ENCODE assay signal across 10 mouse cellular contexts in the genomic region with DNA sequence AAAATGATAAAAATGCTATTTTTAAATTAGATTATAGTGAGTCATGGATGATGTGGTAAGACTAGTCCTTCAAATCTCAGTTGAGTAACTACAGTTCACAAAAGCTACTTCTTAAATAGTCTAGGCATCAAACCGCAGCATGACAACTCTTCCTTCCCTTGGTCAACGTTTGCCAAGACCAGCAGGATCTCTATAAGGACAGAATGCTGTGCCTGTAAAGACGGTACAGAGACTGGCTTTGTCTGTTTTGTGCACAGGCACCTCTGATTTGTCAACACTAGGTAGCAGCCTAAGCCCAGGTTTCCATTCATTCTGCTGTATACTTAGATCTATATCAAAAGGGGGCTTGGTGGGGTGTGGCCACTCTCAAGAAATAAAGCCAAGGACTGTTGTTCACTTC. TPM values are rescaled to one million over a fixed set of nuclear protein-coding genes. Genes with fewer than 3 reads are reported as not detected.
DNase-seq lines count a peak whose midpoint lies in the region; ATAC-seq lines count a peak whose summit lies in the region.
"Had no signal": no experiment of that assay in that cellular context is flagged by ENCODE, and none has a peak within 500 bp of the region (broad histone marks: within the 10 kb centered on the region; RNA-seq: fewer than 3 reads in every experiment).

No protein-coding gene starts in this region.

- DNase-seq in adrenal gland, postnatal 36 days = peak; percentile 7 to 25
- no peak for DNase-seq in adrenal gland, adult 18-20 months (ENCODE audit: low spot score in 2 of 2)
- peak; percentile 38 to 46 for DNase-seq in right cerebral cortex, postnatal 10 days (ENCODE audit: low spot score in 2 of 2)
- DNase-seq in right cerebral cortex, adult 18-20 months = no peak
- peak; percentile 27 for DNase-seq in forelimb bud, embryonic 11.5 days (ENCODE audit: low read depth, low spot score)
- no peak for DNase-seq in spleen, postnatal 36 days (ENCODE audit: low spot score in 2 of 2)
- DNase-seq in gastrocnemius, adult 8-10 months (ENCODE audit: low spot score in 2 of 2) = no peak

- 0 out of 2 replicates have a peak, but pooled peaks cover 6% of the 10 kb centered on the region for H3K4me1 ChIP-seq in midbrain, embryonic 13.5 days (replicated peaks)
- H3K4me1 ChIP-seq: heart, embryonic 15.5 days had no signal

- 32% methylated on average over 3 of the region's 3 CpGs for WGBS in midbrain, embryonic 13.5 days

- no peak overlapping the region for H3K4me3 ChIP-seq in midbrain, embryonic 13.5 days (replicated peaks)
- H3K4me3 ChIP-seq: heart, embryonic 15.5 days had no signal

- no peak overlapping the region for H3K9ac ChIP-seq in midbrain, embryonic 13.5 days (replicated peaks)
- H3K9ac ChIP-seq: heart, embryonic 15.5 days had no signal

- no peaks in the 10 kb centered on the region for H3K36me3 ChIP-seq in midbrain, embryonic 13.5 days
- H3K36me3 ChIP-seq: G1E; heart, embryonic 15.5 days had no signal

- no peaks in the 10 kb centered on the region for H3K9me3 ChIP-seq in midbrain, embryonic 13.5 days
- H3K9me3 ChIP-seq: G1E; heart, embryonic 15.5 days had no signal

- no peak overlapping the region for H3K4me2 ChIP-seq in midbrain, embryonic 13.5 days (replicated peaks)
- H3K4me2 ChIP-seq: heart, embryonic 15.5 days had no signal

- ATAC-seq in midbrain, embryonic 13.5 days = peak; percentile 90

- H3K27me3 ChIP-seq in midbrain, embryonic 13.5 days = no peaks in the 10 kb centered on the region
- H3K27me3 ChIP-seq: heart, embryonic 15.5 days had no signal

- no peak overlapping the region for H3K27ac ChIP-seq in midbrain, embryonic 13.5 days
- H3K27ac ChIP-seq: heart, embryonic 15.5 days had no signal

RNA-seq across cellular contexts. Expression of a gene that starts 27.8 kb away (rescaled TPM):
- 10 to 100 TPM; 72.3 to 73.5 TPM for total RNA-seq in adrenal gland, postnatal 36 days (2021)
- total RNA-seq in adrenal gland, adult 18-20 months (2021) = 10 to 100 TPM; 65.6 to 68.9 TPM
- polyA plus RNA-seq in midbrain, embryonic 13.5 days (2015; fragmentation: Nextera tagmentation; extraction: Ambion mirVana) = 49.0 and 50.8 TPM in 2 replicates
- total RNA-seq in gastrocnemius, adult 8-10 months (2022) = 10 to 100 TPM; 26.8 to 31.5 (median 28.0) TPM

Comparison
In these comparisons a context has a peak if more than half of its experiments do, and no peak if none do; other contexts are left out.
1. DNase-seq: peak in adrenal gland, postnatal 36 days (2 of 2), right cerebral cortex, postnatal 10 days (2 of 2) and forelimb bud, embryonic 11.5 days (single experiment); none in adrenal gland, adult 18-20 months (0 of 2), right cerebral cortex, adult 18-20 months (single experiment), spleen, postnatal 36 days (0 of 2) and gastrocnemius, adult 8-10 months (0 of 2).